Mouse (Mus musculus): ENCODE data around the gene Armc2. TPM values are rescaled to one million over a fixed set of nuclear protein-coding genes. Genes with fewer than 3 reads are reported as not detected.

Gene Armc2
- polyA plus RNA-seq, 1 experiment, result not detected

- TF ChIP-seq GATA1 (IDR thresholded peaks at IDR 0.05; ENCODE audit: low read length), result no peak
Observed at GRCm38 (mm10) chr10:41994578-41994977, 23.7 kb downstream of the Armc2 start.

GRCm38 (mm10) chr10:41992059-41992440 is 26.2 kb downstream of the Armc2 start:
- no peak for TF ChIP-seq GATA1 (IDR thresholded peaks at IDR 0.05; ENCODE audit: low read length)

GRCm38 (mm10) chr10:41991364-41992058 is 26.7 kb downstream of the Armc2 start:
- TF ChIP-seq GATA1 (IDR thresholded peaks at IDR 0.05; ENCODE audit: low read length), result no peak

GRCm38 (mm10) chr10:41990896-41991295 is 27.3 kb downstream of the Armc2 start:
- no peak for TF ChIP-seq GATA1 (IDR thresholded peaks at IDR 0.05; ENCODE audit: low read length)

GRCm38 (mm10) chr10:41988930-41989329 is 29.3 kb downstream of the Armc2 start:
- no peak for TF ChIP-seq GATA1 (IDR thresholded peaks at IDR 0.05; ENCODE audit: low read length)

- TF ChIP-seq GATA1 (IDR thresholded peaks at IDR 0.05; ENCODE audit: low read length), result no peak
Observed at GRCm38 (mm10) chr10:41986126-41986525, 32.1 kb downstream of the Armc2 start.

GRCm38 (mm10) chr10:41984221-41984620 is 34.0 kb downstream of the Armc2 start:
- no peak for TF ChIP-seq GATA1 (IDR thresholded peaks at IDR 0.05; ENCODE audit: low read length)

GRCm38 (mm10) chr10:41982821-41983220 is 35.4 kb downstream of the Armc2 start:
- TF ChIP-seq GATA1 (IDR thresholded peaks at IDR 0.05; ENCODE audit: low read length), result no peak

- no peak for TF ChIP-seq GATA1 (IDR thresholded peaks at IDR 0.05; ENCODE audit: low read length)
Observed at GRCm38 (mm10) chr10:41980772-41981383, 37.4 kb downstream of the Armc2 start.

GRCm38 (mm10) chr10:41978403-41979234 is 39.6 kb downstream of the Armc2 start:
- no peak for TF ChIP-seq GATA1 (IDR thresholded peaks at IDR 0.05; ENCODE audit: low read length)

- no peak for TF ChIP-seq GATA1 (IDR thresholded peaks at IDR 0.05; ENCODE audit: low read length)
Observed at GRCm38 (mm10) chr10:41972676-41973075, 45.6 kb downstream of the Armc2 start.

GRCm38 (mm10) chr10:41967915-41968635 is 50.2 kb downstream of the Armc2 start:
- TF ChIP-seq GATA1 (IDR thresholded peaks at IDR 0.05; ENCODE audit: low read length), result no peak

- no peak for TF ChIP-seq GATA1 (IDR thresholded peaks at IDR 0.05; ENCODE audit: low read length)
Observed at GRCm38 (mm10) chr10:41962725-41963124, 55.5 kb downstream of the Armc2 start.

- TF ChIP-seq GATA1 (IDR thresholded peaks at IDR 0.05; ENCODE audit: low read length), result no peak
Observed at GRCm38 (mm10) chr10:41959808-41960207, 58.4 kb downstream of the Armc2 start.

- no peak for TF ChIP-seq GATA1 (IDR thresholded peaks at IDR 0.05; ENCODE audit: low read length)
Observed at GRCm38 (mm10) chr10:41958677-41959274, 59.5 kb downstream of the Armc2 start.
